Mouse (Mus musculus) urinary bladder, postnatal 36 days (tissue): Measurements from ENCODE around the gene Trim14.

Source experiments
- DNase-seq, 2 experiments: peaks; one replicate each; pipeline ENCODE4 v3.0.0; 2022; ENCODE audit warnings: low spot score in 2 of 2, mixed read lengths in 1 of 2

Trim14 gene

DNA sequence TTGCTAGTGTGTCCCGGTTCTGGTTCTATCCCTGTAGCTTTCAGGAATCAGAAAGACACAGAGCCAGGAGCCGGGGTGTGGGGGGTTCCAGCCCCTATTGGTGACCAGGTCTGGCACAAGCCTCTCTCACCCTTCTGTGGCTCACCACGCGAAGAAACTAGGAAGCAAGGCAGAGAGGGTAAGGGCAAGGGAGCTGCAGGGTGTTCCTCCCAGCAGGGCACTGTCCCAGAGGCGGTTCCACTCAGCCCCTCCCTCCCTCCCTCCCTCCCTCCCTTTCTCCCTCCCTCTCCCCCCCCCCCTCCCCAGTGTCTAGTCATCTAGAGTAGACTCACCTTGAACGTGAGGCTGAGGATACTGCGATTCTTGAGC, 8.4 kb downstream of the Trim14 start:
- DNase-seq: no peak

DNA sequence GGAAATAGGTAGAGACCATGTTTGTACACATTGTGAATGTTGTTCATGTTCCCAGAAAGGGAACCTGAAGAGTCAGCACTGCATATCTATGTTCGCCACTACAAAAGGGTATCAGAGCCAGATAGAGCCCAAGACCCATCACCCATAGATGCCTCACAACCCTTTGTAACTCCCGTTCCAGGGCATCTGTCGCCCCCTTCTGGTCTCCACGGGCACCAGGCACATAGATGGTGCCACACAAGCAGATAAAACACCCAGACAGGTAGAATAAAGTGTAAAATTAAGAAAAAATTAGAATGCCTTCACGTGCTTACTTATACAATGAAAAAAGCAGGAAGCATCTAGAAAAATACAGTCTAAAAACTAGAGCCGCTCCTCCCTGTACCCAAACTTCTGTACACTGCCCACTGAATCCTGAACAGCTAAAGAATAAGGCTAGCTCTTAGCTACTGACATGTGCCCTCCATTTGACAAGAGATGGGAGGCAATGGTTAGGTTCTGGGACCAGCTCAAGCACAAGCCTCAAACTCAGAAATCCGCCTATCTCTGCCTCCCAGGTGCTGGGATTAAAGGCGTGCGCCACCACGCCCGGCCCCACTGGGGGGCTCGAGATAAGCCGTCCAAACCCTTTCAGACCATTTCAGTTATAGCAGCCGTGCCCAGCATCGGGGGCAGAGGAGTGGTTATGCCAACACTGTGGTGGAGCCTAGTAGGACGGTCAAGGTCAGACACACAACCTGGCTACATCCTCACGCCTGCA, 9.0 kb downstream of the Trim14 start:
- no peak for DNase-seq

- DNase-seq: no peak
Observed at GRCm38 (mm10) chr4:46526226-46526625, 9.7 kb downstream of the Trim14 start.

DNA sequence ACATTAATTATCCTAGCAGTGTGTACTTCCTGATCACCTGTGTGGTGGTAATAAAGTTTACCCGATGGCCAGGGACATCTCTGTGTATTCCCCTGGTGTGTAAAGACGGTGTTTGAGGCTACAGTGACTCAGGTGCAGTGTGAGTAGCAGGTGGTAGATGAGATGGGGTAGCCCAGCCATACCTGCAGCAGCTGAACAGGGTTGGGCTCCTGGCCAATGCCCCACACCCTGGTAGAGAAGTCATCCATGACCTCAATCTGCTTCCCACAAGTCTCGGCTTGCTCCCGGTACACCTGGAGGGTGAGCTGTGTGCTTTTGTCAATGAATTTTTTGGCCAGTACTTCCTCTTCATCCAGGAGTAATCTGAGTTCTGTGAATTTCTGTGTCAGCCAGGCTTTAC, 12.6 kb downstream of the Trim14 start:
- DNase-seq: peak; percentile 72

DNA sequence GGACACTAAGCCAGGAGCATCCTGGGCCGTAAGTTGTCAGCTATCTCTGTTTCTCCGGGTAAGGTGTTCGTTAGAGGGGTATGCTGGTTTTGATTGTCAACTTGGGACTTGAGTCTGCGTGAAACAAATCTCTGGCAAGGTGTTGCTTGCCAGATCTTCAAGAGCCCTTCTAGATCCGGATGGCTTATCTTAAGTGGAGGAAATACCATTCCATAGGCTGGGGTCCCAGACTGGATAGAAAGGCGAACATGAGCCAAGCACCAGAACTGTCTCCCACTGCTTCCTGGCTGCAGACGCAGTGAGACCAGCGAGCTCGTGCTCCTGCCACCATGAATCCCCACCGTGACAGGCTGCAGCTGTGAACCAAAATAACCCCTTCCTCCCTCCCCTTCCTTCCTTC, 14.5 kb downstream of the Trim14 start:
- DNase-seq: no peak

DNA sequence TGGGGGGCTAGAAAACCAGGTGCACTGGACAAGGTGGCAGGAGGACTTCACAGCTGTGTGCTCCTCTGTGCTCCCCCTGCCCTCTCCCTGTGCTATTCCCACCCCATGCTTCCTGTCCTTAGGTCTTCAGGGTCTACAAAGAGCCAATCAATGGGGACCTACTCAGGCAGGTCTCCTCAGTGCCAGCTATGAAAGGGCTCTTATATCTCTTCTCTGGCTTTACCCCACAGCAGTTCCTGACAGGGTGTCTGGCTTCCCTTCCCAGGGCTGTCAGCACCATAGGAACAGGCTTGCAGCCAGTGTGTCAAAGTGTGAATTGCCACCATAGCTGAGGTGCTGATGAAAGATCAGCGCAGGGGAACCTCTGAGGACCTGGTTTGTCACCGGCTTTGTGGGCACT, 15.4 kb downstream of the Trim14 start:
- no peak for DNase-seq

- DNase-seq: peak; percentile 83 to 89
Observed at GRCm38 (mm10) chr4:46507736-46508460, 28.0 kb downstream of the Trim14 start.

DNA sequence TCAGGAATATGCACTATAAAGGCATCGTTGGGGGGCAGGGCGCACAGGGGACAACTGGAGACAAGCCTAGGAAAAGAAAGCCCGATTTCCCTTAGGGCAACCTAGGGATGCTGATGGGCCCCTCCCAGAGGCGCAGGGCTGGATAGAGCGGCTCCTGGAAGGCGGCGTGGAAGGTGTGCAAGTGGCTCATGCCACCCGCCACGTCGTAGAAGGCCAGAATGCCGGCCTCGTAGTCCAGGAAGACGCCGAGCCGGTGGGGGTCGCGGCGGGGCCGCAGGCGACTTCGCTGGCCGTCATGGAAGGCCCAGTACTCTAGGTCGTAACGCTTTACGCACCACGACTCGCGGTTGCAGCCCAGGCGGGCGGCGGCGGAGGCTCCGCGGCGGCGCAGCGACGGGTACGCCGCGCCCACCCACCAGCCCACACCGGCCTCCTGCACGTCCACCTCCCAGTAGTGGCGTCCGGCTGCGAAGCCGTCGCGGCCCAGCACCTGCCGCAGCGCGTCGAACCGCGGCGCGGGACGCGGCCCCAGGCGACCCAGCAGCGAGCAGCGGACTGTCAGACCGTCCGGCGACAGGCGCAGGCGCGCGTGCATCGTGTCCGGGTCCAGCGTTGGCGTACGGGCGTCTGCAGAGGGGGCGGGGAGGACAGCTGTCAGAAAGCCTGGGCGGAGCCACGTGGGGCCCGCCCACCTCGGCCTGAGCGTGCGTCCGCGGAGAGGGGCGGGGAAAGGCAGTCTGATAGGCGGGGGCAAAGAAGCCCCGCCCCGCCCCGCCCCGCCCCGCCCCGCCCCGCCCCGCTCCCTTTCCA, 28.9 kb downstream of the Trim14 start:
- peak; percentile 92 to 96 for DNase-seq

DNA sequence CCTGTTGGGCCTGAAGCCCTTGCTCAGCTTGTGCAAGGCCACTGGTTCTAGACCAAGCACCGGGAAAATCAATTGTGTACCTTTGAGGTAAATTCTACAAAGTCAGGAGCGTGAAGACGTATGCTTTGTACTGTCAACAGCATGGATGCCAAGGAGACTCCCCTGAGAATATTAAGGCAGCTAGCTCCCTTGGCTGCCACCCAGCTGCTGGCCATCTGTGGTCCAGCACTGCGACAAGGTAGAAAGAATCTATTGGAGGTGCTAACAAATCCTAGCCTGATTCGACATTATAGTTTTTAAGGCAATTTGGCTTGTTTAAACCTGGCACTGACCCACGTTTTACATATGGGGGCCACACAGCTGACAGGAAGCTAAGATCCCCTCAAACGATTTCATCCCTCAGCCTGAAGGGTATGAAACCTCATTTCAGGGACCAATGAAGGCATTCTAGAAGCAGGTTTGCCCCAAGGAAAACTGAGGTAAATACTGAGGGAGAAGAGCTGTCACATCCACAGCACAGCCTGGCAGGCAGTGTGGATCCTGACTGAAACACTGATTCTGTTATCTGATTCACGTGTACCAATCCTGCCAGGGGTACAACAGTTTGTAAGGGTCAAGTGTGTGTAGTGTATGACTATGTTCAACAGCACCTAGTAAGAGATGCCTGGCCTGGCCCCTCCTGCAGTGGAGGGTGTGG, 30.4 kb downstream of the Trim14 start:
- DNase-seq: no peak

DNA sequence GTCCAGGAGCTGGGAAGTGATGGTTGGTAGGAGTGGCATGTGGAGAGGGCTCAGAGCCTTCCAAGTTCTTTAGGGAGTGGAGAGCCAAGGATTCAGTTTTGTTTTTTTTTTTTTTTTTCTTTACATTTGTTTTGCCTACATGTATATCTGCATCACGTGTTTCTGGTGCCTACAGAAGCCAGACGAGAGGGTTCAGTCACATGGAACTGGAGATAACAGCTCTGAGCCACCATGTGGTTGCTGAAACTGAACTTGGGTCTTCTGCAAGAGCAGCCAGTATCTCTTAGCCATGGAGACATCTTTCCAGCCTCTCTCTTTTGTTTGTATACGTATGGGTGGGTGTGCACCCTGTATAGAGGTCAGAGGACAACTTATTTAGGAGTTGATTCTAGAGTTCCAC, 32.1 kb downstream of the Trim14 start:
- DNase-seq: no peak

- DNase-seq: no peak
Observed at GRCm38 (mm10) chr4:46502606-46503502, 33.1 kb downstream of the Trim14 start.

DNA sequence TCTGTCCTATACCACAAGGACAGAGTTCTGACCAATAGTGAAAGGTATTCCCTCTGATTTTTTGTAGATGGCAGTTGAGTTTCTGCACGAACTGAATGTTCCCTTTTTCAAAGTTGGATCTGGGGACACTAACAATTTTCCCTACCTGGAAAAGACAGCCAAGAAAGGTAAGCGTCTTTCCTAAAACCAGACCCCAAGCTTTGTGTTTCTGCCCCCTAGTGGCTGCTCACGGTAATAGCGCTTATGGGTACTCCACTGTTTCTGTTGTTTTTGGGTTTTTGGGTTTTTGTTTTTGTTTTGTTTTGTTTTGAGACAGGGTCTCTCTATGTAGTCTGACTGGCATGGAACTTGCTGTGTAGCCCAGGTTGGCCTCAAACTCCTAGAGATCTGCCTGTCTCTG, 37.0 kb downstream of the Trim14 start:
- no peak for DNase-seq

GRCm38 (mm10) chr4:46498511-46498910, 37.4 kb downstream of the Trim14 start:
- no peak for DNase-seq

DNA sequence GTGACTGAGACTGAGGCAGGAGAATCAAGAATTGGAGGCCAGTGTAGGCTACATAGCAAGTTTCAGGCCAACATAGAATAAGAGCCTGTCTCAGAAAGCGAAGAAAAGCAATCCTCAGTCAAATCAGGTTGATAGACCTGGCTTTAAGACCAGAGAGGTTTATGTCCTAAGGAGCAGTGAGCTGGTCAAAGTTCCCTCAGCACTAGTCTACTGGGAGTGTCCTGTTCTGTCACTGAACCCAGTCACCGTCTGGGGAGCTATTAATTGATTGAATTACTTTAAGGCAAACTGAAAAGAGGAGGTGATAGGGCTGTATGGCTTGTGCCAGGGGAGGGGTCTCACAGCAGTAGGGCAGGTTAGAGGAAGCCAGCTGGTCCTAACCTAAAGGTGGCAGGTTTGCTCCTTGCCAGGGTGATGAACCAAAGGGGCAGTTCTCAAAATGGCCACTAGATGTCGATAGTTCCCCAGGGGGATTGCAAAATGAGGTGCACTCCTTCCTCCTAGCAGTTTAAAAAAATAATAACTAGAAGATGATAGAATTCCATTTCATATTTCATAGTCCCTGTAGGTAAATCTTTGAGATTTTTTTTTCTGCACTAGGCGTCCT, 38.6 kb downstream of the Trim14 start:
- peak; percentile 70 to 74 for DNase-seq

DNA sequence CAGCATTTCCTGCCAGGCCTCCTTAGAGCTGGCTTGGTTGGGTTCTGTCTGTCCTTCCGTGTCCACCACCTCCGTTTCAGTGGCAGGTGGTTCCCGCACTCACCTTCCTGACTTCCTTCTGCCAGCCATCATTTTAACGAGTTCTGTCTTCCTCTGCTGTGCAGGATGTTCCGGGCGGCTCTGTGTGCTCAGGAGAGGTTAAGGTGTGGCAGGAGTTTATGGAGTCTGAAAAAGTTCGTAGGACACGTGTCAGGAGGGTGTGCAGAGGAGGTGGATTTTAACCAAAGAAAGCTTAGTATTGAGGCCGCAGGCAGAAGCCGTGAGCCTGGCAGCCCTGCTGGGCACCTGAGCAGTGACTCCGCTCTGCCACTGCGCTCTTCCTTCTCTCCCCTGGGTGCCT, 40.4 kb downstream of the Trim14 start:
- no peak for DNase-seq

DNA sequence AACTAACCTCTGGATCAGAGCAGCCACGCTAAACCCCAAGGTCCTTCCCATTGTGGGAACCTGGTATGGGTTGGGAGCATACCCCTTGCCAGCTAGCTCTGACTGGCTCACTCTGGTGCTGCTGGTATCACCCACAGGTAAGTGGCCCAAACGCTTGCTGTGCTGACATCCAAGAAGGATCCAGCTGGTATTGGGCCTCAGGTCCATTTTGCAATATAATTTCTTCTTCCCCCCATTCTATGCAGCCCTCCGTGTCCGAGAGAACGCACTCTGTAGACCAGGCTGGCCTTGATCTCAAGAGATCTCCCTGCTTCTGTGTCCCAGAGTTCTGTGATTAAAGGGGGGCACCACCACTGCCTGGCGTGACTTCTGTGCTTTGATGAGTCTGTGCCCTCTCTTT, 42.9 kb downstream of the Trim14 start:
- DNase-seq: no peak

DNA sequence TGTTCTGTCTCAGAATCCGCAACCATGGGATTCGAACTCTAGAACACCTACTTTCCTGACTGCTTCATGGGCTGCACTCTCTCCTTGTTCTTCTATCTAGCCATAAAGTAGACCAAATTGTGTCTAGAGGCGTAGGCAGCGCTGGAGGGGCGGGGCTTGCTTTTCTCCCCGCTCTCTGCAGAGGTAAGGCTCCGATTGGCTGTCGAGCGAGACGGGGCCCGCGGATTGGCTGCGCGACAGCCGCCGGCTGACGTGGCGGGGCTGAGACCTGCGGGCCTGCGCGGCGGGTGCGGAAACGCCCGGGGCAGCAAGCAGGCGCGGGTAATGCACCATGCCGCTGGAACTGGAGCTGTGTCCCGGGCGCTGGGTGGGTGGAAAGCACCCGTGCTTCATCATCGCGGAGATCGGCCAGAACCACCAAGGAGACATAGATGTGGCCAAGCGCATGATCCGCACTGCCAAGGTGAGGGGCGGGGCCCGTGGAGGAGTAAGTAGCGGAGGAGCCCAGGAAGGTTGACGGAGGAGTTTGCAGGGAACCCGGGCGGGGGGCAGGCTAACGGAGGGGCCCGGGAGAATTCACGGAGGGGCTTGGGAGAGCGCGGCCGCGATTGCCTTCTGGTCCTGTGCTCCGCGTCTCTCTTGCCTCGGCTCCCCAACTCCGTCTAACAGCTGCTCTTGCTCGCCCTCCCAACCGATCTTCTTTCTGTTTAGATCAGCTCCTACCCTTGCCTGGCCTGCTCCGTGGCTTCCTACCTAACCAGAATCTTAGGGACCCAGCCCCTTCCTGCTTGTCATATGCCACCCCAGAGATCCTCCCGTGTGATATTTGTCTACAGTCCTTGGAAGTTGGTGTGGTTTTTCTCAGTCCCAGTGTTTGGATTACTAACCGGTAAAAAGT, 46.7 kb downstream of the Trim14 start, which contains the start of gene Nans:
TSS of gene Nans (plus strand) at position 221 of the 898 bp plus-strand sequence.
- DNase-seq: peak; percentile 89 to 95

GRCm38 (mm10) chr4:46487348-46487747, 48.6 kb downstream of the Trim14 start:
- DNase-seq: peak; percentile 30 to 66

- peak; percentile 66 to 81 for DNase-seq
Observed at GRCm38 (mm10) chr4:46485696-46486417, 50.1 kb downstream of the Trim14 start.
